Mouse (Mus musculus) ovary, postnatal 10 days (tissue): Measurements from ENCODE around the gene Mup19.
"Not testable (repeated sequence)": the region's sequence is repeated elsewhere in the genome, so short reads cannot be mapped to it uniquely, and the experiment has no call there.

Experiments used
- DNase-seq: peaks from one replicate; pipeline ENCODE4 v3.0.0; 2022; ENCODE audit warnings: low spot score

Mup19 gene

GRCm38 (mm10) chr4:61782169-61782568 lies at the start of gene Mup19:
Gene Mup19, minus strand, starts transcription at chr4:61782269.
- not testable (repeated sequence) for DNase-seq

- DNase-seq, result no peak
These were observed 47.1 kb upstream of the Mup19 start for GRCm38 (mm10) chr4:61829211-61829610.

GRCm38 (mm10) chr4:61823185-61823584 lies 41.1 kb upstream of the Mup19 start:
- no peak for DNase-seq

- DNase-seq, result not testable (repeated sequence)
These were observed 40.5 kb upstream of the Mup19 start for GRCm38 (mm10) chr4:61822541-61822940.

GRCm38 (mm10) chr4:61815602-61816001 lies 33.5 kb upstream of the Mup19 start:
- DNase-seq, result no peak

- DNase-seq, result no peak
These were observed 31.4 kb upstream of the Mup19 start for GRCm38 (mm10) chr4:61813435-61813834.

- DNase-seq, result not testable (repeated sequence)
These were observed 29.1 kb upstream of the Mup19 start for GRCm38 (mm10) chr4:61811193-61811592.

- DNase-seq, result not testable (repeated sequence)
These were observed 26.9 kb upstream of the Mup19 start for GRCm38 (mm10) chr4:61808926-61809325.

GRCm38 (mm10) chr4:61789699-61790098 lies 7.6 kb upstream of the Mup19 start:
- DNase-seq, result not testable (repeated sequence)

GRCm38 (mm10) chr4:61784231-61784630 lies 2.2 kb upstream of the Mup19 start:
- not testable (repeated sequence) for DNase-seq
